Mouse (Mus musculus): ENCODE measurements around the gene Gpr156.

DNA sequence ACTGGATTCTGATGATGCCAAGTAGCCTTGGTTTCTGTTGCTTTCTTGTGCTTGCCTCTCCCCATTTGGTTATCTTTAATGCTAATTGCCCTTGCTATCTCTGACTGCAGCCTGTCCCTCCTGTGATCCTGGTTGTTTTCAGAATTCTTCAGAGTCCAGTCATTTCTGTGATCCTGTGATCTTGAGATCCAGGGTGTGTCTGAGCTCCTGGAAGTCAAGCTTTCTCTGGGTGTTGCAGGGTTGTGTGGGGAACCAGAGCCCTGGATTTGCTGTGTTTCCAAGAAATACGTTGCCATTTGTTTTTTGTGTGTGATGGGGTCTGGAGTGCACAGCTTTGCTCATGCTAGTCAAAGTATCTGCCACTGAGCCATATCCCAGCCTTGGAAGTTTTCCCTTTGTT lies 65.6 kb downstream of the Gpr156 start:
- TF ChIP-seq CTCF (IDR thresholded peaks at IDR 0.05; ENCODE audit: low read depth) (no peak), EP300 (IDR thresholded peaks at IDR 0.05; ENCODE audit: low read depth) (no peak)

Measured in heart, postnatal 0 days (tissue).